Mouse (Mus musculus): Measurements from ENCODE around the gene Fam171a2. TPM values are rescaled to one million over a fixed set of nuclear protein-coding genes. Genes with fewer than 3 reads are reported as not detected.

The Fam171a2 gene
- polyA plus RNA-seq, 1 experiment from 2014 or later, result 1.7 TPM

- Histone ChIP-seq H3K36me3 (ENCODE audit: control insufficient read depth, insufficient read depth) (peaks cover 40% of the 10 kb centered on the region), H3K9ac (ENCODE audit: low read depth, low read length) (peak overlapping the region; percentile 51), H3K4me1 (replicated peaks; ENCODE audit: control insufficient read depth, insufficient read depth, low read length) (peaks cover 6% of the 10 kb centered on the region; the same call in 1 of the 2 replicates), H3K4me3 (ENCODE audit: low read depth, low read length) (peak overlapping the region; percentile 52), H3K4me2 (replicated peaks; ENCODE audit: low read depth) (peak overlapping the region; percentile 98), H3K27ac (ENCODE audit: low read depth, low read length) (no peak overlapping the region; the same call in 1 of the 2 replicates), H3K9me3 (ENCODE audit: control insufficient read depth) (no peaks in the 10 kb centered on the region), H3K27me3 (replicated peaks; ENCODE audit: control insufficient read depth, insufficient read depth, low read length) (0 out of 2 replicates have a peak, but pooled peaks cover 11% of the 10 kb centered on the region)
- 14% methylated on average over 77 of the region's 77 CpGs for WGBS
- peak; percentile 3 for ATAC-seq
- TF ChIP-seq CTCF (IDR thresholded peaks at IDR 0.05; ENCODE audit: low read depth), result peak; percentile 95
Observed at GRCm38 (mm10) chr11:102438212-102439092, 9.0 kb downstream of the Fam171a2 start.

- 13% methylated on average over 86 of the region's 87 CpGs for whole genome bisulfite sequencing
- peak; percentile 69 for TF ChIP-seq CTCF (IDR thresholded peaks at IDR 0.05; ENCODE audit: low read depth)
- H3K36me3 ChIP-seq (ENCODE audit: control insufficient read depth, insufficient read depth), result peaks cover 50% of the 10 kb centered on the region
Observed at GRCm38 (mm10) chr11:102437120-102438061, 10.1 kb downstream of the Fam171a2 start.

GRCm38 (mm10) chr11:102436471-102436790 lies 11.1 kb downstream of the Fam171a2 start:
- no peak for TF ChIP-seq CTCF (IDR thresholded peaks at IDR 0.05; ENCODE audit: low read depth)
- Histone ChIP-seq H3K27ac (ENCODE audit: low read depth, low read length) (no peak overlapping the region), H3K4me3 (ENCODE audit: low read depth, low read length) (no peak overlapping the region), H3K36me3 (ENCODE audit: control insufficient read depth, insufficient read depth) (peaks cover 50% of the 10 kb centered on the region), H3K9me3 (ENCODE audit: control insufficient read depth) (no peaks in the 10 kb centered on the region), H3K9ac (ENCODE audit: low read depth, low read length) (no peak overlapping the region), H3K27me3 (replicated peaks; ENCODE audit: control insufficient read depth, insufficient read depth, low read length) (0 out of 2 replicates have a peak, but pooled peaks cover 11% of the 10 kb centered on the region), H3K4me1 (replicated peaks; ENCODE audit: control insufficient read depth, insufficient read depth, low read length) (peaks cover 6% of the 10 kb centered on the region; the same call in 1 of the 2 replicates), H3K4me2 (replicated peaks; ENCODE audit: low read depth) (no peak overlapping the region)
- WGBS, result 76% methylated on average over 10 of the region's 10 CpGs
- ATAC-seq, result no peak

More at GRCm38 (mm10) chr11:102437120-102438061, 10.1 kb downstream of the Fam171a2 start:
- Histone ChIP-seq H3K27ac (ENCODE audit: low read depth, low read length) (no peak overlapping the region; the same call in 1 of the 2 replicates), H3K27me3 (replicated peaks; ENCODE audit: control insufficient read depth, insufficient read depth, low read length) (0 out of 2 replicates have a peak, but pooled peaks cover 11% of the 10 kb centered on the region), H3K4me2 (replicated peaks; ENCODE audit: low read depth) (peak overlapping the region; percentile 98), H3K9ac (ENCODE audit: low read depth, low read length) (peak overlapping the region; percentile 51), H3K4me3 (ENCODE audit: low read depth, low read length) (peak overlapping the region; percentile 52), H3K4me1 (replicated peaks; ENCODE audit: control insufficient read depth, insufficient read depth, low read length) (peaks cover 6% of the 10 kb centered on the region; the same call in 1 of the 2 replicates), H3K9me3 (ENCODE audit: control insufficient read depth) (no peaks in the 10 kb centered on the region)
- ATAC-seq, result peak; percentile 49

DNA sequence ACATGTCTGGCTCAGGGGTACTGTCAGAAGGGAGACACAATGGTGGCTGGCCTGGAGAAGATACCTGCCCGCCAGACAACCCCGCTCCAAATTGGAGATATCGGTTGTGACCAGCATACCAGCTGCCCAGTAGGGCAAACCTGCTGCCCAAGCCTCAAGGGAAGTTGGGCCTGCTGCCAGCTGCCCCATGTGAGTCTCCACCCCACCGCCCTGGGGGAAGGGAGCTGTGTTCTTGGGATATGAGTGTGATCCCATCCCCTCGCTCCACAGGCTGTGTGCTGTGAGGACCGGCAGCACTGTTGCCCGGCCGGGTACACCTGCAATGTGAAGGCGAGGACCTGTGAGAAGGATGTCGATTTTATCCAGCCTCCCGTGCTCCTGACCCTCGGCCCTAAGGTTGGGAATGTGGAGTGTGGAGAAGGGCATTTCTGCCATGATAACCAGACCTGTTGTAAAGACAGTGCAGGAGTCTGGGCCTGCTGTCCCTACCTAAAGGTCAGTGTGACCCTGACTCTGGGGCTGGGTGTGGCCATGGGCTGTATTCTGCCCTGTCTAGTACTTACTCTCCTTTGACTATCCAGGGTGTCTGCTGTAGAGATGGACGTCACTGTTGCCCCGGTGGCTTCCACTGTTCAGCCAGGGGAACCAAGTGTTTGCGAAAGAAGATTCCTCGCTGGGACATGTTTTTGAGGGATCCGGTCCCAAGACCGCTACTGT lies 11.6 kb downstream of the Fam171a2 start:
- Histone ChIP-seq H3K9me3 (ENCODE audit: control insufficient read depth) (no peaks in the 10 kb centered on the region), H3K27me3 (replicated peaks; ENCODE audit: control insufficient read depth, insufficient read depth, low read length) (0 out of 2 replicates have a peak, but pooled peaks cover 11% of the 10 kb centered on the region), H3K27ac (ENCODE audit: low read depth, low read length) (no peak overlapping the region)

DNA sequence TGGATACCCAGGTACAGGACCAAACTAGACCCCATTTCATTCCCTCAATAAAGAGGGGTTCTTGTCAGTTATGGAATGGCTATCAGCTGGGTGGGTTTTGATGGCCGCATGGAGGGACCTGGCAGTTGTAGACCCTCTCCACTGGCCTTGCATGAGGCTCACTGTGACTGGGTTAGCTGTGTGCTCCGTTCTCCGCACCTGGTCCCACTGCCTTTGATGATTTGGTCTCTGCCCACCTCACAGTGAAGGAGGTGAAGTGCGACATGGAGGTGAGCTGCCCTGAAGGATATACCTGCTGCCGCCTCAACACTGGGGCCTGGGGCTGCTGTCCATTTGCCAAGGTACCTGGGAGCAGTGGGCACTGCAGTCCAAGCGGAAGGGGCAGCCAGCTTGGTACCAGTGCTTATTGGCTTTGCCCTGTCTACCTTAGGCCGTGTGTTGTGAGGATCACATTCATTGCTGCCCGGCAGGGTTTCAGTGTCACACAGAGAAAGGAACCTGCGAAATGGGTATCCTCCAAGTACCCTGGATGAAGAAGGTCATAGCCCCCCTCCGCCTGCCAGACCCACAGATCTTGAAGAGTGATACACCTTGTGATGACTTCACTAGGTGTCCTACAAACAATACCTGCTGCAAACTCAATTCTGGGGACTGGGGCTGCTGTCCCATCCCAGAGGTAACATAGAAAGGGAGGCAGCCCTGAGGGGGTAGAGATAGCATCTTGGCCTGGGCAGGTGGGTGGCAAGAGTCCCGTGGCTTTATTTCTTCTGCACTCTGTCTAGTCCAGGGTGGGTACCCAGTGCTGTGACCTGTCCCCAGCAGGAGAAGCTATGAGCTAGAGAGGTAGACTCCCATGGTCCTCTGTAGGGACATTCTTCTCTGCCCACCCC lies 12.4 kb downstream of the Fam171a2 start:
- 91% methylated on average over 11 of the region's 11 CpGs for WGBS
- Histone ChIP-seq H3K4me2 (replicated peaks; ENCODE audit: low read depth) (no peak overlapping the region), H3K9ac (ENCODE audit: low read depth, low read length) (no peak overlapping the region), H3K36me3 (ENCODE audit: control insufficient read depth, insufficient read depth) (peaks cover 50% of the 10 kb centered on the region), H3K9me3 (ENCODE audit: control insufficient read depth) (no peaks in the 10 kb centered on the region), H3K4me3 (ENCODE audit: low read depth, low read length) (no peak overlapping the region), H3K27me3 (replicated peaks; ENCODE audit: control insufficient read depth, insufficient read depth, low read length) (0 out of 2 replicates have a peak, but pooled peaks cover 11% of the 10 kb centered on the region), H3K27ac (ENCODE audit: low read depth, low read length) (no peak overlapping the region), H3K4me1 (replicated peaks; ENCODE audit: control insufficient read depth, insufficient read depth, low read length) (peaks cover 6% of the 10 kb centered on the region; the same call in 1 of the 2 replicates)
- ATAC-seq, result no peak
- no peak for TF ChIP-seq CTCF (IDR thresholded peaks at IDR 0.05; ENCODE audit: low read depth)

More for the DNA sequence above, 11.6 kb downstream of the Fam171a2 start:
- no peak overlapping the region for H3K4me3 ChIP-seq (ENCODE audit: low read depth, low read length)
- ATAC-seq, result no peak
- H3K4me2 ChIP-seq (replicated peaks; ENCODE audit: low read depth), result no peak overlapping the region
- WGBS, result 91% methylated on average over 18 of the region's 18 CpGs
- H3K4me1 ChIP-seq (replicated peaks; ENCODE audit: control insufficient read depth, insufficient read depth, low read length), result peaks cover 6% of the 10 kb centered on the region; the same call in 1 of the 2 replicates
- no peak for TF ChIP-seq CTCF (IDR thresholded peaks at IDR 0.05; ENCODE audit: low read depth)
- no peak overlapping the region for H3K9ac ChIP-seq (ENCODE audit: low read depth, low read length)
- peaks cover 50% of the 10 kb centered on the region for H3K36me3 ChIP-seq (ENCODE audit: control insufficient read depth, insufficient read depth)

Measured in intestine, postnatal 0 days (tissue).